Mouse (Mus musculus) cerebellum, adult 2 months (tissue): ENCODE measurements around the gene Mfsd7a. TPM values are rescaled to one million over a fixed set of nuclear protein-coding genes. Genes with fewer than 3 reads are reported as not detected.

Experiments
- DNase-seq, 2 experiments: peaks; one replicate each; pipeline ENCODE4 v3.0.0; 2021
- H3K27ac ChIP-seq: fragments of 200-500 bp; 2 replicates; pipeline ENCODE4 v1.5.1; 2012; ENCODE audit warnings: low read length, control low read depth, inconsistent platforms; ENCODE audit not compliant: insufficient read depth
- H3K27me3 ChIP-seq: fragments of 200-500 bp; 2 replicates; pipeline ENCODE4 v1.6.1; 2012; ENCODE audit warnings: inconsistent platforms, mild to moderate bottlenecking, low read length, moderate library complexity; ENCODE audit not compliant: control insufficient read depth, insufficient read depth
- H3K4me1 ChIP-seq: fragments of 200-500 bp; 2 replicates; pipeline ENCODE4 v1.6.1; 2011; ENCODE audit warnings: low read length; ENCODE audit not compliant: control insufficient read depth, insufficient read depth
- H3K4me3 ChIP-seq: fragments of 200-500 bp; replicated peaks from 2 replicates; pipeline ENCODE3; 2011; ENCODE audit warnings: mild to moderate bottlenecking, low read depth, low read length, control low read depth; ENCODE audit not compliant: insufficient read depth
- CTCF ChIP-seq: fragments of 200-500 bp; IDR thresholded peaks from 2 replicates; pipeline ENCODE4 v1.5.1; 2011; ENCODE audit warnings: low read depth, mild to moderate bottlenecking, control low read depth, low read length, moderate library complexity, borderline replicate concordance; ENCODE audit not compliant: insufficient read depth
- POLR2A ChIP-seq: fragments of 200-500 bp; IDR thresholded peaks from 2 replicates; pipeline ENCODE4 v1.6.1; 2011; ENCODE audit warnings: low read length, control low read depth, borderline replicate concordance; ENCODE audit not compliant: insufficient read depth
- WGBS: fragments of 180-500 bp; shearing (Covaris S2); methylation state at CpG from one replicate; pipeline ENCODE4 v1.1.7; 2018; 5-methylcytosine and 5-hydroxymethylcytosine counted together
- polyA plus RNA-seq: library from polyadenylated mRNA; depleted of rRNA; stranded (reverse); fragments of >200 nt; gene quantifications from 2 replicates; pipeline ENCODE4 v1.2.3, GENCODE M21; 2012

Mfsd7a gene
- polyA plus RNA-seq, 1 experiment: 1.4 TPM

DNA sequence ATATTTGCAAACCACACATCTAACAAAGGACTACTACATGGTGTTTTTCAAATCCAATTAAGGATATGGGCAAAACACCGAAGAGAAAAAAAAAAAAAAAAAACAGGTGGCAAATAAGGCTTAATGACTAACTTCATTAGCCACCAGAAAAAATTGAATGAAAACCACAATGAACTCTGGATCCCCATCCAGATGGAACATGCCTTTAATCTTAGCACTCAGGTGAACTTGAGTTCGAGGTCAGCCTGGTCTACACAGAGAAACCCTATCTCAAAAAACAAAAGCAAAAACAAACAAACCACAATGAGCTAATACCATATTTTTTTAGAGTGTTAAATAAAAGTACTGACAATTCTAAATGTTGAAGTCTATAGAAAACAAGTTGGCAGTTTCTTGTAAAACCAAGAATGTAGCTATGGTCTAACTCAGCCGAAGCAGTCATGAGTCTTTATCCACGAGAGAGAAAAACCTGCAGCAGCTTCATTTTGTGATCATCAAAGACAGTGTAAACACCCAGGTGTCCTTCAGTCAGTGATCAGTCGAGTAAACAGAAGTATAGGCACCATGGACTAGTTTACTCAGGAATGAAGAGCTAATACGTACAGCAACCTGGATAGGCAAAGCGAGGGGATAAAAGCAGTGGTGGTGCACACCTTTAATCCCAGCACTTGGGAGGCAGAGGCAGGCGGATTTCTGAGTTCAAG, 2.3 kb upstream of the Mfsd7a start:
- WGBS: 82% methylated on average over 8 of the region's 8 CpGs

DNA sequence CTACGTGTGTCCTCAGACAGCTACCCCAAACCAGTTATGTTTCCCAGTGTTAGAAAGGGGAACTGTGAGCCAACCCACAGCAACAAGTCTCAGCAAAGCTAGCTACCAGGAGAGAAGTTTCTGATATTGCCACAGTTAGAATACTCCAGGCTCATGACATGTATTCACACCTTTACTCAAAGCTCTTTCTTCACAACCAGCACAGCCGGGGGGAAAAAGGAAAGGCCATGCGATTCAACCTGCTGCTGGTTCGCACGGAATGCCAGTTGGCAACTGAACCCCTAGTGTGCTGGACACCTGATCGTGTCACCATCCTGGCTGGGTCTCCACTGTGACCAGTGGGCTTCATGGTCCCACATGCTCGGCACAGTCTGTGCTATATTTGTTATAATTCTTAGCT, 834 bp downstream of the Mfsd7a start:
- Histone ChIP-seq H3K27ac (no peak overlapping the region), H3K4me1 (0 out of 2 replicates have a peak, but pooled peaks cover 3% of the 10 kb centered on the region), H3K4me3 (no peak overlapping the region), H3K27me3 (no peaks in the 10 kb centered on the region)
- TF ChIP-seq POLR2A (no peak), CTCF (no peak)
- WGBS: 35% methylated on average over 7 of the region's 7 CpGs
- DNase-seq: no peak

More for the DNA sequence above, 2.3 kb upstream of the Mfsd7a start:
- Histone ChIP-seq H3K27ac (no peak overlapping the region), H3K4me3 (no peak overlapping the region), H3K4me1 (0 out of 2 replicates have a peak, but pooled peaks cover 3% of the 10 kb centered on the region), H3K27me3 (no peaks in the 10 kb centered on the region)
- no peak for DNase-seq
- TF ChIP-seq CTCF: no peak
- TF ChIP-seq POLR2A: no peak

DNA sequence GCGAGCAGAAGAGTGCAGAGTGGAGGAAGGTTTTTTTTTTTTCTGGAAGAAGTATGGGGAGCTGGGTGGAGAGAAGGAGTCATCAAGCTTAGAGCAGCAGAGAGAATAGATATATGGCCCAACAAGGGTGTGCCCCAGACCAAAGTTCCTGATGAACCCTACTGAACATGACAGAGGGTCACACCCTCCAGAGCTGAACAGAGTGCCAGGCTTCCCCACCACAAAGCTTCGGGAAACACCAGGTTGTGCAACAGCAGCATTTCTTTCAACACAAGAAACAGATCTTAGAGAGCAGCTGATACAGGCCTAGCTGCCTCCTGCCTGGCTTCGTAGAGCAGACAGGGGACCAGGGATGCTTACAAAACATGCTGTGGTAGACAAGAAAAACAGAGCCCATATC, 1.7 kb downstream of the Mfsd7a start:
- WGBS: 89% methylated on average over 3 of the region's 3 CpGs
- 0 out of 2 replicates have a peak, but pooled peaks cover 3% of the 10 kb centered on the region for H3K4me1 ChIP-seq
- H3K27ac ChIP-seq: no peak overlapping the region
- H3K4me3 ChIP-seq: no peak overlapping the region
- H3K27me3 ChIP-seq: no peaks in the 10 kb centered on the region
- DNase-seq: no peak
- no peak for TF ChIP-seq CTCF
- no peak for TF ChIP-seq POLR2A

DNA sequence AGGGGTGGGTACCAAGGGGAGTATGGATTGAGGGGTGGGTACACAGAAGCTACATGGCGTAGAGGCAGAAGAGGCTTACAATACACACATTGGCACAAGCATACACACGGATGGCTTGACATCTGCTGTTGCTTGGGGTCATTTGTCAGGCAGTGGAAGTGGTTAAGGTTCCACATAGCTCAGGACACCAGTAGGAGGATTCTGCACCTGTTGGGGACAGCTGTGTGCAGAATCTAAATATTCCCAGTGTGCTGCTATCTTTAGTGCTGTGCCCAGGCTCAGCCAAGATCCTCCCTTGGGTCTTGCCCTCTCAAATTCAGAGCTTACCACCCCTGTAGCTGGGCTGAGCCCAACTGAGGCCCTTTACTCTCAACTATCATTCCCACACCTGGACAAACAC, 12.6 kb downstream of the Mfsd7a start:
- Histone ChIP-seq H3K27me3 (no peaks in the 10 kb centered on the region; the same call in 1 of the 2 replicates), H3K4me3 (no peak overlapping the region), H3K4me1 (peaks cover 3% of the 10 kb centered on the region; the same call in 1 of the 2 replicates), H3K27ac (no peak overlapping the region)
- TF ChIP-seq CTCF (no peak), POLR2A (no peak)
- WGBS: 63% methylated on average over 2 of the region's 2 CpGs
- DNase-seq: no peak

DNA sequence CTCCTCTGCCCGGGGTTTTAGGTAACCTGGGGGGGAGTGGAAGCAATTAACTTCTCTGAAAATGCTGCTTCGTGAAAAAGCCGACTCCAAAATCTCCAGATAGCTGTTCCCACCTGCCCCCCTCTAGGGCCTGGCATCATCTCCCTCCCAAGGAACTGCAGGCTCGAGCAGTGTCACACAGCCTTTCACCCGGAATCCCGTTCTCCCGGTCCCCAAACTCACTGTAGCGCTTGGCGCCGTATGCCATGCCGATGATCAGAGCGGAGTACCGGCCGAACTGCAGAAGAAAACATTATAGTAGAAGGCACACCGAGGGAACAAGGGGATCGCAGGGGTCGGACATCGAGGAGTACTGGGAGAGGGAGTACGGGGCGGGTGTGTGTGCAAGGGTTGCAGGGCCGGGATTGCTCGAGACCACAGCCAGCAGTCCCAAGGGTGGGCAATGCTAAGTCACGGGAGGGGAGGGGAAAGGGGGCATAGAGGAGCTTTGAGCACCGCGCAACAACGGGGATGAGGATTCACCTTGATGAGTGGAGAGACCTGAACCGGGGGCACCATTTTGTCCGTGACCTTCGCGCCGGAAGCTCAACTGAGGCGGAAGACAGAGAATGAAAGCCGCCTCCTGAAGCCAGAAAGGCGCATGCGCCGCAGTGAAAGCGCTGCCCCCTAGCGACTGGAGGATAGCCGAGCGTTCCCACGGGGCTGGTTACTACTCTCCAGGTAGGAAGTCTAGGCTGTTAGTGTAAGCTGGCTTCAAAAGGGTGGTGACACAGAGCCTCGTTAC, 14.7 kb downstream of the Mfsd7a start, which contains the start of gene Atp5k:
Gene Atp5k (minus strand): TSS at position 645 of the 784 bp plus-strand sequence.
- peak within 1 kb of the TSS; percentile 96 for H3K4me3 ChIP-seq
- peak within 1 kb of the TSS; percentile 65; the same call in 1 of the 2 replicates for H3K27ac ChIP-seq
- H3K4me1 ChIP-seq: peaks cover 3% of the 10 kb centered on the region; the same call in 1 of the 2 replicates
- under 1% methylated on average over 42 of the region's 42 CpGs for WGBS
- DNase-seq: peak; percentile 94 to 96
- peak; percentile 87 for TF ChIP-seq CTCF
- TF ChIP-seq POLR2A: peak; percentile 88
- no peaks in the 10 kb centered on the region for H3K27me3 ChIP-seq

DNA sequence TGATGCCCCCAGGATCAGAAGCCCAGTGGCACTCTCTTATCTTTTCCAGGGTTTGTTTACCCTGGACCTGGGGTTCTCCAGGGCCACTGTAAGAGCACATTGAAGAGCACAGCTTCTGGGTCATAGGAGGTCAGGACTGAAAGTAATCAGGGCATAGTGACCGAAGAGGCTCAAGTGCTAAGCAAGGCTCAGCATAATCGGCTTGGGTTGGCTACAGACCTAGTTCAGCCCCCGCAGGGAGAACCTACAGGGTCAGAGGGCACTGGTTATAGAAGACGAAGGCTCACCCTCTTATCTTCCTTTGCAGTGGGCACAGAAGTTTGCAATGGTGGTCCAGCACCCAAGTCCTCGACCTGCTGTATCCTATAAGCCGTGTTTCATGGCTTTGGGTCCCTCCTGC, 17.5 kb downstream of the Mfsd7a start:
- Histone ChIP-seq H3K4me3 (no peak overlapping the region), H3K27me3 (no peaks in the 10 kb centered on the region), H3K27ac (no peak overlapping the region), H3K4me1 (peaks cover 3% of the 10 kb centered on the region; the same call in 1 of the 2 replicates)
- no peak for DNase-seq
- WGBS: 92% methylated on average over 6 of the region's 6 CpGs
- TF ChIP-seq CTCF (no peak), POLR2A (no peak)

DNA sequence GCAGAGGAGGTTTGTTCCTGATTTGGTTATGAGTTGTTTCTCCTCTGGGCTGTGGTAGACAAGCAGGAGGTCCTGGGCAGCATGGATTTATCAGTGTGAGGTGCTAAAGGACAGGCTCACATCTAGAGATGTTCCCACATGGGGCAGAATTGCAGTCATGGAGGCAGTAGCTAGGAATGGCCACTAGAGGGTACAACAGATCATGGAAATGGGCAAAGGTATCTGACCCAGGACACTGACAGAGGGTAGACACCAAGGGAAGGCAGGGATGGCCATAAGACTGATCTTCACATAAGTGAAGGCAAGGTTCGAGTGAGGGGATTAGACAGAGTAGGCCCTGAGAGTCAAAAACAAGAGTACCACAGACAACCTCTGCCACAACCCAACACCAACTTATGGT, 21.5 kb downstream of the Mfsd7a start:
- H3K4me3 ChIP-seq: no peak overlapping the region
- WGBS: 44% methylated on average over 1 of the region's 1 CpGs
- H3K27me3 ChIP-seq: no peaks in the 10 kb centered on the region
- no peaks in the 10 kb centered on the region for H3K4me1 ChIP-seq
- TF ChIP-seq CTCF: peak; percentile 92
- TF ChIP-seq POLR2A: no peak
- DNase-seq: peak; percentile 66 to 69
- no peak overlapping the region for H3K27ac ChIP-seq

DNA sequence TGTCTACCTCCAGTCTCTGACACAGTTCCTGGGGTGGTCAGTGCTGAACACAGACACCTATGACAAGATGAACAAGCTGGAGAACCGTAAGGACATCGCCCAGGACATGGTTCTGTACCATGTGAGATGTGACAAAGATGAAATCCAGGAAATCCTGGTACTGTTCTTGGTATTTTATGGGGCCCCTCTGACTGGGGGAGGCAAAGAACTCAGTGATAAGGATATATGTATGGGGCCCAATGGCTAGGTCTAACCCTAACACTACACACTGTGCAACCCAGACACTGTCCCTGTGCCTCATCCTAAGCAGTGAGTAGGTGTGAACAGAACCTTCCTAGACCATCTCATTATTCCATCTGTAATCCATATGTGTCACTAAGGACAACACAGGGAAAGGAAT, 25.3 kb downstream of the Mfsd7a start:
- no peaks in the 10 kb centered on the region for H3K4me1 ChIP-seq
- no peaks in the 10 kb centered on the region for H3K27me3 ChIP-seq
- 65% methylated on average over 2 of the region's 2 CpGs for WGBS
- no peak for DNase-seq
- no peak for TF ChIP-seq POLR2A
- TF ChIP-seq CTCF: no peak
- no peak overlapping the region for H3K27ac ChIP-seq
- no peak overlapping the region for H3K4me3 ChIP-seq
